Mouse (Mus musculus): ENCODE data around the gene Clip3.

Clip3 gene

DNA sequence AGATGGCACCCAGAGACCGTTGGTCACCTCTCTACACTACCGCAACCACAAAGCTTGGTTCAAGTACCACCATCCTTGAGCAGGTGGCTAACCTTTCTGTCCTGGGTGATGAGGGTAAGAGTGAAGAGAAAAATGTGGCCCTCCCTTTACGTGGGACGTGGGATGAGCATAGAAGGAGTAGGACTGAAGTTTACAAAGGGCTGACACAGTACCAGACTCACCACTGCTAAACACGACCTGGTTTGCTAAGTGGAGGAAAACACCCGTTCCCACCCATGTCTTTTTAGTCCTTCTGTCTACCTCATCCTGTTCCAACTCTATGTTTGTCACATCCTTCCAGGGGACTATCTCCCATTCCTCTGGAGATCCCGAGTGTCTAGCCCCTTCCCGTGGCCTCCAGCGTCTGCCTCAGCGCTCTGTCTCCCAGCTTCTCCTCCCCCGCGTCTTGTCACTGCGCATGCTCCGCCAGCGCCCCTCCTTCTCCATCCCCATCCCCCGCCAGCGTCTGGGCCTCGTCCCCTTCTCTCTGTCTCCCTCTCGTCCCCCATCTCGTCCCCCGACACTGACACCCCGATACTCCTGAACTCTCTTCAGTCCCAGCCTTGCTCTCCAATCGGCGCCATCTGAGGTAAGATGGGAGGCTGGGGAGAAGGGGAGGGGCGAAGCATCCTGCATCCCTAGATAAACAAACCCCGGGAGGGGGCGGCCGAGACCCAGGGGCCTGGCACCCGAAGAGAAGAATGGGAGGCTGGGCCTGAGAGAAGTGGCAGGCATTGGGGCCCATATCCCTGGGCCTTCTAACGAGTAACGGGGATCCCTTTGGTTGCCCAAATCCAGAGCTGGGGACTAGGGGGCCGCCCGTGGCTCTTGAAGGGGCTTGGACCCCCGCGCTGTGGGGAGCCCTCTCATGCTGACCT is at the start of gene Clip3:
Clip3 (plus strand) TSS at position 514 of the 917 bp plus-strand sequence.
- peak; percentile 86 for DNase-seq (ENCODE audit: extremely low spot score)

- DNase-seq (ENCODE audit: extremely low spot score) = no peak
These were observed 39.3 kb upstream of the Clip3 start for GRCm38 (mm10) chr7:30251956-30252954.

DNA sequence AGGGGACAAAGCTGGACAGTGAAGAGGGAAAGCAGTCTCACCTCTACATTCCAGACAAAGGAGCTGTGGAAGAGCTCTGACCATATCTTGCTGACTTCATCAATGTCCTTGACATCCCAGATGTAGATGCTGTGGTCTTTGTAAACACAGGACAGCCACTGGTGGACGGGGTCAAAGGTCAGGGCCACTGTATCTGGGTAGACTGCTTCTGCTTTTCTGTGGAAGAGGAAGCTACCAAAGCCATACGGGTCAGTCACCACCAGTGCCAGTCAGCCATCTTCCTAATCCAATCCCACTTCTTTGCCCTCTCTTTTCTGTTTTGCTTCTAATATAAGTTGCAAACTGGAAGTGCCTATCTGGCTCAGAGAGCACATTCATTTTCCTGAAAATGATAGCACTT is 26.5 kb upstream of the Clip3 start:
- no peak for DNase-seq (ENCODE audit: extremely low spot score)

- DNase-seq (ENCODE audit: extremely low spot score) = no peak
These were observed 26.0 kb upstream of the Clip3 start for GRCm38 (mm10) chr7:30265531-30265930.

- DNase-seq (ENCODE audit: extremely low spot score) = no peak
These were observed 25.6 kb upstream of the Clip3 start for GRCm38 (mm10) chr7:30265935-30266334.

GRCm38 (mm10) chr7:30266780-30267179 is 24.7 kb upstream of the Clip3 start:
- DNase-seq (ENCODE audit: extremely low spot score) = no peak

GRCm38 (mm10) chr7:30269641-30270040 is 21.9 kb upstream of the Clip3 start:
- no peak for DNase-seq (ENCODE audit: extremely low spot score)

DNA sequence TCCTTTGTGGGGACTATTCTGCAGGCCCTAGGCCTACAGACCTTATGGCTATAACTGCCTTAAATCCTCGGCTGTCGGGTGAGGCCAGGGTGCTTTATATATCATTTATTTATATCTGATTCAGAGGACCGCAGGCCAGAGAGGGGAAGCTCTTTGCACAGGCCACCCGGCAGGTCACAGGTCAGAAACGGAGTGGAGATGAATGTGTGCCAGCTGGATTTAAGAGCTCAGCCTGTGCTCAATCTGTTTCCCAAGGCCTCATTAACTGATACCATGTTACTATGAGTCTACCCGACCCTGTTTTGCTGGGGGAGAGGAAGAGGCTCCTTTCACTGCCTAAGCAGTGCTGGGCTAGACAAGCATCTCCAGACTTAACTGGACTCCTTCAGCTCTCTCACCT is 17.1 kb upstream of the Clip3 start:
- no peak for DNase-seq (ENCODE audit: extremely low spot score)

GRCm38 (mm10) chr7:30278911-30279310 is 12.6 kb upstream of the Clip3 start:
- no peak for DNase-seq (ENCODE audit: extremely low spot score)

DNA sequence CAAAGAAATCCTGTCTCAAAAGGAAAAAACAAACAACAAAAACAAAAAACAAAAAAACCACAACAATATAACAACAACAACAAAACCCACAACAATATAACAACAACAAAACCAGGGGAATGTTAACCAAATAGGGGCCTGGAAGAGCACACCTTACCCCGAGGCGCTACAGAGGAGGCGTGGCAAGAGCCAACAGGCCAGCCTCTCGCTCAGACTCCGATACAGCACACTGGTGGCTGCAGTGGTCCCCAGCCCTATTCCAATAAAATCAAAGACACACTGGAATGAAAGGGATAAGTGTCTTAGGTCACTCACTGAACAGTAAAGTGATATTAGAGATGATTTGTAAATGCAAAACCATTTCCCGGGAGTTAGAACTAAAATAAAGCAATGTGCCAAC is 12.0 kb upstream of the Clip3 start:
- no peak for DNase-seq (ENCODE audit: extremely low spot score)

GRCm38 (mm10) chr7:30279951-30280669 is 11.4 kb upstream of the Clip3 start, which contains the start of the genes Thap8 and Wdr62:
Thap8 (plus strand) TSS chr7:30280094.
Wdr62 (minus strand) TSS chr7:30280419.
- DNase-seq (ENCODE audit: extremely low spot score) = peak; percentile 92

- peak; percentile 79 for DNase-seq (ENCODE audit: extremely low spot score)
These were observed 10.8 kb upstream of the Clip3 start for GRCm38 (mm10) chr7:30280670-30281138.

GRCm38 (mm10) chr7:30281522-30281921 is 10.0 kb upstream of the Clip3 start:
- no peak for DNase-seq (ENCODE audit: extremely low spot score)

DNA sequence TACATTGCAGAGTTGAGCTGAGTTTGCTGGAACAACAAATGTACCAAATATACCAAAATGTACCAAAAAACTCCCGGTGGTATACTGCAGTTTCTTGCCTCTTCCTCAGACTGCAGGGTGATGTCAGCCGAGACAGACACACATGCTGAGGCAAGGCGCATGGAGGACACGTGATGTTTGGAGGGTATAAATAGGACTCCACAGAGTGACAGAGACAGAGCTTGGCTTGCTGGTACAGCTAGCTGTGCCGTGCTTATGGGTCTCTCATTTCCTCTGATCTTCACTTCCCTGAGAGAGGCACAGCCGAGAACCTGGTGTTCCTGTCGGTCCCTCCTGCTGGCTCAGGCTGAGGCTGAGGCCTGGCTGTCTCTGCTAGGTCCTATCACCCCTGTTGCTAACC is 8.8 kb upstream of the Clip3 start:
- no peak for DNase-seq (ENCODE audit: extremely low spot score)

DNA sequence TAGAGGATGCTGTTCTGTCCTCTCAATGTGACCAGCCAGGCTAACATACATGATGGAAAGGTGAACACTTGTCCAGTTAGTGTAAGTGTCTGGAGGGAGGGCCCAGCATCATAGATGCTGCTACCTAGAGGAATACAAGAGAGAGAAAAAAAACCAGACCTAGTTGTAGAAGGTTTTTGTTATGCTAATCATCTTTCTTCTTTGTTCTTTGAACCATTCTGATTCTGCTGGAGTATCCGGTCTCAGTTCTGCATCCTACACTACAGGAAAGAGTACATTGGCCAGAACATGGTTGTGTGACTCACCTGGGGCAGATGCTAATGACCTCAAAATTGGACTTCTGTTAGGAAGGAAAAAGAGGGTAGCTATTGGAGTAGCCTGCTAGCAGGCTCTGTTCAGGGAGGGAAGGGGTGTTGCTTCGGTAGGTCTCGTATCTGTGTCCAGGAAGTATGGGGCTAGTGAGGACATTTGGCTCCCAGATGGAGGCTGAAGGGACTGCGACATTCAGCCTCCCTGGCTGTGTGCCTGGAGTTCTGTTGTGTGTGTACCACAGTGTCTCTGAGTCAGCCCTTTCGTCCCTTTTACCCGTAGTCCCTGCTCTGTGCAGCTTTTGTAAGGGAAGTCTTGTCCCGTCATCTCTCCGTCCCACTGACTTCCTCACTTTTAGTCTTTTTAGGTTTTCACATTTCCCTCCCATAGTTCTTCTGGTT is 4.7 kb upstream of the Clip3 start:
- DNase-seq (ENCODE audit: extremely low spot score) = no peak

- no peak for DNase-seq (ENCODE audit: extremely low spot score)
These were observed 3.5 kb upstream of the Clip3 start for GRCm38 (mm10) chr7:30288046-30288445.

GRCm38 (mm10) chr7:30289071-30289713 is 2.3 kb upstream of the Clip3 start:
- DNase-seq (ENCODE audit: extremely low spot score) = no peak

DNA sequence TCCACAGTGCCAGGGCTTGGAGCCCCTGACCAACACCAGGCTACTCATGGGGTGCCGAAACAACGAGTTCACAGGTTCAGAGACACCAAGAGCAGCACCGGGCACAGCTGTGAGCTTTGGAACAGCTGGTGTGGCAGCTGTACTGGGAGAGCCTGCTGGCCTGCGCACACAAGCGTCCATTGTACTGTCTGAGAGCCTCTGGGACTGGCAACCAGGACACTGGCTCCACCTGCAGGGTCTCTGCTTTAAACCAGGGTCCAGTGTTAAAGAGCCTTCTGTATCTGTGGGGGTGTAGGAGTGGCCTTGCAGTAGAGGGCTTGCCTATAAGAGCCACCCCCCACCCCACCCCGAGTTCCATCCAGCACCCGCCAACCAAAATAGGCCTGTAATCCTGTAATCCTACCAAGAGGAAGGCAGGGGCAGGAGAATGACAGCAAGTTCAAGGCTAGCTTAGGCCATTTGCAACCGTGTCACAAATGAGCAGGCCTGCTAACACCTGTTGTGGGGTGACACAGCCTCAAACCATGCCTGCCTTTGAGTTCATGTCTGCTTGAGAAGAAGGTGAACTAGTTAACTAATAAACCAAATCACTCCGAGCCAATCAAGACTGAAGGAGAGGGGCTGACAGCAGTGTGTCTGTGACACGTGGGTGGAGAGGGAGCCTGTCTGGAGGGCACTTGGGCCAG is 1.7 kb upstream of the Clip3 start:
- DNase-seq (ENCODE audit: extremely low spot score) = peak; percentile 29

DNA sequence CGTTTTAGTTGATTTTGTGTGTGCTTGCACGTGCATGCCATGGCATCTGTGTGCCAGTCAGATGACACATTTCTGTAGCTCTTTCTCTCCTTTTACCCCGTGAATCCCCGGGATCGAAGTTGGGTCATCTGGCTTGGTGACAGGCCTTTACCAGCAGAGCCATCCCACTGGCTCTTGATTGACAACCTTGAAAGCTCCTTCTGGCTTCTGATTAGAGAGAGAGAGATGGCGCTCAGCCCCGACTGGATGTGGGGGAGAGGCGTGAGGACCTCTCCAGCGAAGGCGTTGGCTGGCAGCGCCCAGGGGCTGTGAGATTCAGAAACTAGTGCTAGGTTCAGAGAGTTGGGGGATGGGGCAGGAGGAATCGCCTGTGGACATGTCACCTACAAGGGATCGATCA is 2.3 kb downstream of the Clip3 start:
- no peak for DNase-seq (ENCODE audit: extremely low spot score)

- no peak for DNase-seq (ENCODE audit: extremely low spot score)
These were observed 2.8 kb downstream of the Clip3 start for GRCm38 (mm10) chr7:30294296-30294695.

All from embryo, embryonic 9.5 days (tissue).